Mouse (Mus musculus) CD4-positive, CD25-positive, alpha-beta regulatory T cell, adult 2 months (primary cell): ENCODE results near the gene Nme7.

ENCODE experiments used
- DNase-seq: peaks from one replicate; pipeline ENCODE4 v3.0.0-alpha.2; 2012; ENCODE audit warnings: low read depth, low spot score

Nme7 gene

GRCm38 (mm10) chr1:164376761-164377487, 73.0 kb downstream of the Nme7 start:
- DNase-seq, result peak; percentile 11

- no peak for DNase-seq
These were observed 79.7 kb downstream of the Nme7 start for GRCm38 (mm10) chr1:164383621-164384020.

DNA sequence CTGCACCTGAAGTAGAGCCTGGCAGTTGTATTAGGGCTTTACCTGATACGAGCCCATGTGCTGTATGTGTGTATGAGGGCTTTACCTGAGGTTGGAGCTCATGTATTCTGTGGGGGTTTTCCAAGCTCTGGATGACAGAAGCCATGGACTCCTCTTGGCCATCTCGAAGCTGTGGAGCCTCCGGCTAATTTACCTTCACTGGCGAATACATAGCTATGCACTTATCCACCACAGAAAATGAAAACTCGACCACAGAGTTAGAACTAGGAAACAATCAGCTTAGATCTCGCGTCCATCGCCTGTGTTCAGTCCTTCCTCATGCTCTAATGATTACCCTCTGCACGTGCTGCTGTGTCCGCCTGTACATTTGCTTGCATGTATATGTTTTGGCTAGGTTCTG, 80.4 kb downstream of the Nme7 start:
- no peak for DNase-seq

GRCm38 (mm10) chr1:164384972-164385371, 81.1 kb downstream of the Nme7 start:
- DNase-seq, result no peak

DNA sequence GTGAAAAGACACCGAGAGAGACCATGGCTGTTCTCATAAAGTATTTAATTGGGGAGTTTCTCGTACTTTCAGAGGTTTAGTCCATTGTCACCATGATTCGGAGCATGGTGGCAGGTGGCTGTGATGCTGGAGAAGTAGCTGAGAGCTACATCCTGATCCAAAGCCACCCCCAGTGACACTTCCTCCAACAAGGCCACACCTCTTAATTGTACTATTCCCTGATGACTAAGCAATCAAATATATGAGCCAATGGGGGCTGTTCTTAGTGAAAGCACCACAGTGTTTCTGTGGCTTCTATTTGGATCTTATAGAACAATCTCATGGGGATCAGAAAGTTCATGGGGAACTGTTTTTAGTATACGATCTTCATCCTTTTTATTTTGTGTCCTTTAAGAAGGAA, 85.8 kb downstream of the Nme7 start:
- no peak for DNase-seq

DNA sequence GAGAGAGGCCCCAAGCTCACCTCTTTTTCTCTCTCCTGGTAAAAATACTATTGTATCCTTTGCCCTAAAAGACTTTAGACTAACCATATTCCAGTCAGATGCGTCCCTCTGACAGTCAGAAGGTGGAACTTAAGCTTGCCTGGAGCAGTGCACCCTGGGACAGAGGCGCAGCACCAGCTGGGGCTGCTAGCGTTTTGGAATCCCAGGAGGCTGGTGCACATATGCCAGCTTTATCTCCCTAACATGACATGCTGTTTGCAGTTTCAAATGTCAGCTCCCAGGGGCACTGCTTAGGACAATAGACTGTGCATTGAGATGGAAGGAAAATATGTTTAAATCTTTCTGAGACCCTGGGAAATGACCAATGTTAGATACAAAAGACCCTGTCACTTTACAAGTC, 88.3 kb downstream of the Nme7 start:
- no peak for DNase-seq

GRCm38 (mm10) chr1:164395131-164395780, 91.3 kb downstream of the Nme7 start:
- peak; percentile 19 for DNase-seq

DNA sequence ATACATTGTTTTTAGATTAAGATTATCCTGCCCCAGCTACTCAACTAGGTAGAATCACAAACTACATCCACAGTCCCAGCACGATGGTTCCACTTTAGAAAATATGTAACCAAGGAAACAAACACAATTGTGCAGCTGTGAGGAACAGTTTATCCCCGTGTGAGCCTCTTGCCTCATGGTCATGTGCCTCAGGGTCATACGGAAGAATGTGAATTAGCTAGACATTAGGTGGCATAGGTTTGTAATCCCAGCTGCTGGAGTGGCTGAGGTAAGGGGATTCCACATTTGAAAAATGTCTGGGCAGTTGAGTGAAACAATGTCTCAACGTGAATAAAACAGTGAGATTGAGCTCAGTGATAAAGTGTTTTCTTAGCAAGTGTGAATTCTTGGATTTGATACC, 93.8 kb downstream of the Nme7 start:
- DNase-seq, result no peak

DNA sequence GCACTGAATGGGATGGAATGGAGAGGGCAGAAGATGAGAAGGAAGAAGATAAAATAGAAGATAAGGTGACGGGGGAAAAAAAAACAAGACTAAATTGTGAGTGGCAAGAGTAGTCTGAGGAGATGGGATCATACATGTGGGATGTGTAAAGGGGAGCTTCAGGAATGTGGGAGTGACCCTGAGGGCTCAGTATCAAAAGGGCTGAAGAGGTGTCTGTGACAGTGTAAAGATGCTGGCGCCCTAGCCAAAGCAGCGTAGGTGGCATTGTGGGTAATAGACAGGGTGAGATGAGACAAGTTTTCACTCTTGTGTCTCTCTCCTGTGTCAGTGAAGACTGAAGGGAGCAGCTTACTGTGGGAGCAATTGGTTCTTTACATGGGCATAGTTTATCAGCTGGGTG, 95.7 kb downstream of the Nme7 start:
- DNase-seq, result no peak

- DNase-seq, result peak; percentile 22
These were observed 101.5 kb downstream of the Nme7 start for GRCm38 (mm10) chr1:164405385-164405802.

DNA sequence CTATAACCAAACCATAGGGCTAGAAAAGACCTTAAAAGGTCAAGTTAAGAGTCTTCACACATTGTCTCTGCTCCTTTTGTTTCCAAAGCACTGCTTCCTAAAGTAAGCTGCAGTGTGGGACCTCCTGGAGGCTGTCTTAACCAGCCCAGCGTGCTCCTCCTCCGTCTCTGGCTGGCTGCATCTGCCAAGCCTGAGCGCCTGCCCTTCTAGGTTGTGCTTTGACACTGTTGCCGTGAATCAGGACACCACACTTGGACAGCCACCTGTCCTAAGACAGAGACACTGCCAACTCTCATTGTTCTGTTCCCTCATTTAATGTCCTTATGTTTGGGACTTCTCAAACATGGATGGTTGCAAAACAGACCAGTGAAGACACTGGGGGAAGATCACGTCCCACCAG, 102.6 kb downstream of the Nme7 start:
- DNase-seq, result no peak

DNA sequence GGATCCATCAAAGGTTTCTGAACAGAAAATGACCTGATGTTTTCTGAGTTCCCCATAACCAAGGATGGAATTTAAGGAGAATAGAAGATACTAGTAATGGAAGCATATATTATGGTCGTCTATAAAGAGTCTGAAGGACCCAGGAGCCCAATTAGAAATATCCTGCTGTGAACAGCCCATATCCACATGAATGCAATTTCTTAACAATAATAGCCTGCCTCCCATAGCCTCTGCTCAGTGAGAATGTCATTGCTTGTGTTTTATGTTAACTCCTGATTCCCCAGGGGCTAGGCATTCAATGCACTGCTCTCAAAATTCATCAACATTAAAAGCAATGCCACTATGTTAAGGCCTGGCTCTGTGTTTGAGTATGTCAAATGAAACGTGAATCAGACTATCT, 104.7 kb downstream of the Nme7 start:
- DNase-seq, result no peak

DNA sequence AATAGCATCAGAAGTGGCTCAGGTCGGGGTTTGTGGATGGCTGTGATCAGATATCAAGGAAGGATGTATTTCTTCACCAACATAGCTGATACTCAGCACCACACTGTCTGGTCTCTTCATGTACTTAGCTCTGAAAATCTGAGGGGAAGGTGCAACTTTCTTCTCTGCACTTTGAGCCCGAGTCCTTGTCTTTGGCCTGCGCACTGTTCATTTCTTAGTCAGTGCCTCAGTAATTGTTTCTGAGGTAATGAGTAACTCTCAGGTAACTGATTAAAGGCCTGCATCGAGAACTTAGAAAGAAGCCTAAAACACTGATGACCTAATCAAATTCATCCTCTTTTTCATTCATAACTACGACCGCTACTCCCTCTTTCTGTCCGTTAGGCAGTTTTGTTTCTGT, 107.4 kb downstream of the Nme7 start:
- DNase-seq, result no peak

DNA sequence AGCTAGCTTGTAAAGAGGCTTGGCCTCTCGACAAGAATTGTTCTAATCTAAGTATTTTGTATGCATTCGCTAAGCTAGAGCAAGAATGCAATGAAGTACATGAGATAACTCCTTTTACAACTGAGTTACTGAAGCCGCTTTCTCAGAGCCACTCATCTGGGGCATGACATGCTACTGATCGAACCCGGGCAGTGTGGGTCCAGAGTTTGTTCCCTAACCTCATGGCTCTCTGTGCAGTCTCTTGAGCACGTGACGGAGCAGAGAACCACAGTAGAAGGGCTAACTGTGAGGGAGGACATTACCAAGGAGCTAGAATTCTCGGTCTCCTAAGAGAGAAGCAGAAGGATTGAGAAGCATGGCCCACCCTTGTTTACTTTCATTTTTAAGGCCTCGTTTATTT, 109.0 kb downstream of the Nme7 start:
- no peak for DNase-seq

DNA sequence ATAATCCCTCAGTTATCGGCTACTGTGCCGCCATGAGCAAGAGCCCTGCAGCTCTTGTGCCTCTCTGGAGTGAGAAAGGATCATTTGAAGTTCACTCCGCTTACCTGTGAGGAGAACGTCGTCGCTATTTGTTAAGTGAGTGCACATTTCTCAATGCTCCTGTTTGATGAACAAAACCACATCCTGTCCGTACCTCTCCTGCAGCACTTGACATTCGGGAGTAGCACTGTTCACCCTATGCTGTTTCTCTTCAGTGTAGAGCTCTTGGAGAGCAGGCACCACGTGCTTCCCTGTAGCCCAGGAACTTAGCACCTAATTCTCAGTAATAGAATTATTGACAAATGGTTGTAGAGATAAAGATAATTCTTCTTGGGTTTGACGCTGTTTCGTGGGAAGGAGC, 109.7 kb downstream of the Nme7 start:
- DNase-seq, result peak; percentile 70

GRCm38 (mm10) chr1:164415347-164415751, 111.4 kb downstream of the Nme7 start:
- DNase-seq, result no peak

- no peak for DNase-seq
These were observed 112.9 kb downstream of the Nme7 start for GRCm38 (mm10) chr1:164416692-164417394.

DNA sequence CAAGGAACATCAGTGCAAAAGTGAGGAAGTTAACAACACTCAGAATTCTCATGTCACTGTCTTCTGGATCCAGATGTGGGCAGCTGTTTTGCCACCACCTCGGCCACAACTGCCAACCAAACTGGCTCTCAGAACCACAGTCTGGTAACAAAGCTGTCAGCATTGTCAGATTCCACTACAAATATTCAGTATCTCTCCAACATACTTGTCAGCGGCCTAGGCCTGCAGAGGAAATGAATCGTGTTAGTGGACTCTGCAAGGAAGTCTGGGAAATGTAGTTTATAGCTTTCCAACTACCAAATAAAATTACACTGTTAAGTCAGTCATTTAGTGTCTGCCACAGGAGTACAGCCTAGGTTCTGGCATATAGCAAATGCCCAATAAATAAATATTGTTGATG, 113.7 kb downstream of the Nme7 start:
- no peak for DNase-seq

GRCm38 (mm10) chr1:164418320-164418719, 114.4 kb downstream of the Nme7 start:
- no peak for DNase-seq

DNA sequence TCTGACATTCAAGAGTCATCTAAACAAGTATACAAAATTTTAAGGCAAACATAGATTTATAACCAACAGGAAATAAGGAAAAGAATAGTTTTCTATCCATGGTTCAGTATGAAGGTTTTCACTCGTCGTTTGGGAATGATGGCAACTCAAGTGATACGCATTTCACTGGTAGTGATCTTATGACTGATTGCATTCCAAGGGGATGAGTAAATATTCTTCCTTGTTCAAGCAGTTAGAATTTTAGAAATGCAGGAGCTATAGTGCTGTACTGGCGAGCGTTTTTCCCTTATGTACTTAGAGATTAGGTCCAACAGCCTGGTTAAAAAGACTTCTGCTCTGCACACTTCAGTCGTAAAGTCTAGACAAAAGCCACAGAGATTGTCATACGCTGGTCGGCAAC, 115.5 kb downstream of the Nme7 start:
- no peak for DNase-seq

GRCm38 (mm10) chr1:164420623-164421354, 116.9 kb downstream of the Nme7 start:
- DNase-seq, result no peak

GRCm38 (mm10) chr1:164426227-164426626, 122.3 kb downstream of the Nme7 start:
- no peak for DNase-seq
